34 mouse cellular contexts compared by ENCODE assay signal in genomic region chr16:28877162-28877662, GRCm38 (mm10). TPM values are rescaled to one million over a fixed set of nuclear protein-coding genes. Genes with fewer than 3 reads are reported as not detected.
A peak's percentile ranks its signal among the peaks of the same experiment; 100 is the strongest.
DNase-seq lines count a peak whose midpoint lies in the region; ATAC-seq and TF ChIP-seq lines count a peak whose summit lies in the region.
"Had no signal": no experiment of that assay in that cellular context is flagged by ENCODE, and none has a peak within 500 bp of the region (broad histone marks: within the 10 kb centered on the region; RNA-seq: fewer than 3 reads in every experiment).

No protein-coding gene starts in this region.

- H3K27ac ChIP-seq in hindbrain, embryonic 13.5 days: no peak overlapping the region; the same call in 1 of the 2 replicates
- H3K27ac ChIP-seq in hindbrain, embryonic 10.5 days: no peak overlapping the region
- no peak overlapping the region for H3K27ac ChIP-seq in forebrain, postnatal 0 days (ENCODE audit: low read depth, low read length)
- H3K27ac ChIP-seq: embryonic facial prominence, embryonic 13.5 days; heart, embryonic 15.5 days; hindbrain, embryonic 14.5 days; kidney, embryonic 15.5 days; limb, embryonic 13.5 days; liver, embryonic 12.5 days; neural tube, embryonic 15.5 days; stomach, postnatal 0 days had no signal

- peaks cover 59% of the 10 kb centered on the region for H3K4me1 ChIP-seq in hindbrain, embryonic 13.5 days (replicated peaks)
- peaks cover 33% of the 10 kb centered on the region for H3K4me1 ChIP-seq in hindbrain, embryonic 10.5 days (replicated peaks)
- peaks cover 24% of the 10 kb centered on the region for H3K4me1 ChIP-seq in forebrain, postnatal 0 days (ENCODE audit: insufficient read depth)
- H3K4me1 ChIP-seq: megakaryocyte, embryonic 14.5 days had no signal

- H3K27me3 ChIP-seq in hindbrain, embryonic 13.5 days: peaks cover 32% of the 10 kb centered on the region; the same call in 1 of the 2 replicates
- no peaks in the 10 kb centered on the region for H3K27me3 ChIP-seq in hindbrain, embryonic 10.5 days (ENCODE audit: insufficient read depth, poor library complexity, severe bottlenecking)
- no peaks in the 10 kb centered on the region for H3K27me3 ChIP-seq in forebrain, postnatal 0 days (ENCODE audit: insufficient read depth, low read length)
- H3K27me3 ChIP-seq: CH12.LX; embryonic facial prominence, embryonic 13.5 days; heart, embryonic 15.5 days; kidney, embryonic 15.5 days; limb, embryonic 13.5 days; liver, embryonic 12.5 days; megakaryocyte, embryonic 14.5 days; neural tube, embryonic 15.5 days had no signal

- no peaks in the 10 kb centered on the region for H3K9me3 ChIP-seq in hindbrain, embryonic 13.5 days
- no peaks in the 10 kb centered on the region for H3K9me3 ChIP-seq in hindbrain, embryonic 10.5 days
- H3K9me3 ChIP-seq in forebrain, postnatal 0 days (ENCODE audit: low read length): no peaks in the 10 kb centered on the region
- H3K9me3 ChIP-seq: embryonic facial prominence, embryonic 13.5 days; heart, embryonic 15.5 days; kidney, embryonic 15.5 days; limb, embryonic 13.5 days; liver, embryonic 12.5 days; neural tube, embryonic 15.5 days had no signal

- no peak overlapping the region for H3K9ac ChIP-seq in hindbrain, embryonic 13.5 days
- H3K9ac ChIP-seq in forebrain, postnatal 0 days: no peak overlapping the region
- H3K9ac ChIP-seq: embryonic facial prominence, embryonic 13.5 days; heart, embryonic 15.5 days; hindbrain, embryonic 14.5 days; kidney, embryonic 15.5 days; limb, embryonic 13.5 days; liver, embryonic 12.5 days; neural tube, embryonic 15.5 days had no signal

- ATAC-seq in hindbrain, embryonic 13.5 days (ENCODE audit: low FRiP score): 0 out of 2 replicates have a peak, but pooled peaks have one; percentile 29
- peak; percentile 70 for ATAC-seq in forebrain, postnatal 0 days
- no peak for ATAC-seq in erythroid progenitor cell, adult 5-6 weeks (replicated peaks; ENCODE audit: low FRiP score, poor library complexity, severe bottlenecking)
- ATAC-seq: activated CD4-positive, CD25-positive, alpha-beta regulatory T cell, adult 4 months; inflammation-experienced regulatory T-cells, adult 6 months; liver, embryonic 12.5 days; lung, postnatal 0 days had no signal

- TF ChIP-seq CTCF in forebrain, postnatal 0 days (IDR thresholded peaks at IDR 0.05; ENCODE audit: low read depth): no peak

- H3K4me3 ChIP-seq in hindbrain, embryonic 13.5 days: no peak overlapping the region
- H3K4me3 ChIP-seq in hindbrain, embryonic 10.5 days: no peak overlapping the region
- H3K4me3 ChIP-seq in forebrain, postnatal 0 days (ENCODE audit: low read depth, low read length): no peak overlapping the region
- H3K4me3 ChIP-seq: embryonic facial prominence, embryonic 13.5 days; heart, embryonic 15.5 days; kidney, embryonic 15.5 days; limb, embryonic 13.5 days; liver, embryonic 12.5 days; megakaryocyte, embryonic 14.5 days; neural tube, embryonic 15.5 days had no signal

- H3K4me2 ChIP-seq in hindbrain, embryonic 13.5 days: no peak overlapping the region
- 0 out of 2 replicates have a peak overlapping the region, but pooled peaks have one; percentile 21 for H3K4me2 ChIP-seq in forebrain, postnatal 0 days (ENCODE audit: low read depth)
- H3K4me2 ChIP-seq: embryonic facial prominence, embryonic 13.5 days; heart, embryonic 15.5 days; hindbrain, embryonic 14.5 days; kidney, embryonic 15.5 days; limb, embryonic 13.5 days; liver, embryonic 12.5 days; neural tube, embryonic 15.5 days had no signal

- H3K36me3 ChIP-seq in hindbrain, embryonic 13.5 days: no peaks in the 10 kb centered on the region
- no peaks in the 10 kb centered on the region for H3K36me3 ChIP-seq in hindbrain, embryonic 10.5 days
- H3K36me3 ChIP-seq in forebrain, postnatal 0 days (ENCODE audit: insufficient read depth): no peaks in the 10 kb centered on the region
- H3K36me3 ChIP-seq: embryonic facial prominence, embryonic 13.5 days; heart, embryonic 15.5 days; kidney, embryonic 15.5 days; limb, embryonic 13.5 days; liver, embryonic 12.5 days; neural tube, embryonic 15.5 days had no signal

- WGBS in hindbrain, embryonic 13.5 days: 42% methylated on average over 9 of the region's 9 CpGs
- 78% methylated on average over 9 of the region's 9 CpGs for WGBS in hindbrain, embryonic 10.5 days
- 26% methylated on average over 9 of the region's 9 CpGs for whole genome bisulfite sequencing in forebrain, postnatal 0 days

- DNase-seq in hindbrain, embryonic 10.5 days (ENCODE audit: low spot score): no peak
- peak; percentile 31 for DNase-seq in retina, postnatal 1 day
- no peak for DNase-seq in retina, embryonic 14.5 days (ENCODE audit: low spot score)
- peak; percentile 59 for DNase-seq in forebrain, postnatal 0 days
- DNase-seq in cerebellum, postnatal 10 days: no peak
- DNase-seq: adrenal gland, adult 8-10 months; B cell, adult 2 months; cerebellum, adult 11-12 months; cerebellum, adult 9-11 months; gastrocnemius, postnatal 14 days; kidney, adult 11 months; kidney, postnatal 25 days; lung, adult 18-20 months; lung, postnatal 4 days; right cerebral cortex, adult 18-20 months; thymus, postnatal 4 days had no signal

RNA-seq across cellular contexts. Expression of gene Mb21d2, which starts 52.3 kb away (rescaled TPM):
- polyA plus RNA-seq in hindbrain, embryonic 13.5 days (2015; fragmentation: Nextera tagmentation; extraction: Ambion mirVana): 11.1 and 12.7 TPM in 2 replicates
- 5.8 and 6.3 TPM in 2 replicates for polyA plus RNA-seq in hindbrain, embryonic 10.5 days (2016; fragmentation: Nextera tagmentation; extraction: Ambion mirVana)
- 45.3 and 47.0 TPM in 2 replicates for total RNA-seq in forebrain, postnatal 0 days (2014; rRNA removed)
- 15.2 and 15.8 TPM in 2 replicates for polyA plus RNA-seq in forebrain, postnatal 0 days (2015; fragmentation: Nextera tagmentation; extraction: Ambion mirVana)
- total RNA-seq in erythroid progenitor cell, adult 5-6 weeks (2015; ENCODE audit: low replicate concordance): not detected in 2 replicates
- not detected in 2 replicates for total RNA-seq in erythroid progenitor cell, adult 5-6 weeks (2017; ENCODE audit: low replicate concordance)
- total RNA-seq: CH12.LX; common myeloid progenitor, adult 5-6 weeks; granulocyte monocyte progenitor cell, adult 5-6 weeks; monocyte, adult 5-6 weeks had no signal
- polyA plus RNA-seq: activated CD4-positive, CD25-positive, alpha-beta regulatory T cell, adult 4 months; inflammation-experienced regulatory T-cells, adult 6 months had no signal

Comparison
In these comparisons a context has a peak if more than half of its experiments do, and no peak if none do; other contexts are left out.
1. DNase-seq: peak in retina, postnatal 1 day (single experiment) and forebrain, postnatal 0 days (single experiment); none in hindbrain, embryonic 10.5 days (single experiment), retina, embryonic 14.5 days (single experiment) and cerebellum, postnatal 10 days (0 of 2).